Mouse (Mus musculus): ENCODE measurements around the gene Ubxn6.
A peak's percentile ranks its signal among the peaks of the same experiment; 100 is the strongest.
"Not testable (repeated sequence)": the region's sequence is repeated elsewhere in the genome, so short reads cannot be mapped to it uniquely, and the experiment has no call there.

Gene Ubxn6

DNA sequence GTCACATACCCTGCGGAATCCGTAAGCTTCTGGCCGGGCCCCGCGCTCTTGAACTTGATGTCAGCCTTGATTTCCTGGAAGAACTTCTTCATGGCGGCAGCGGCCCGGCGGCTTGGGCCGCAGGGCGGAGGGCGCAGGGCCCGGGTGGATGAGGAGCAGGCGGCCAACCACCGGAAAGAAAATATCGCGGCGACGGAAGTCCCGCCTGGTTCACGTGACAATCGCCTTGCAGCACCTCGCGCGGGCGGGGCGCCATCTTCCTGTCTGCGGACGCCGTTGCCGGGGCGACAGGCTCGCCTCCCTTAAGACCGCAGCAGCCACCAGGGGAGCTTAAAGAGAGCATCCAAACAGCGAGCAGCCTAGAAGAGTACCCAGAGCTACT lies at the start of gene Ubxn6:
TSS of gene Ubxn6 (minus strand) at position 202 of the 382 bp plus-strand sequence.
- peak; percentile 96 for DNase-seq

DNA sequence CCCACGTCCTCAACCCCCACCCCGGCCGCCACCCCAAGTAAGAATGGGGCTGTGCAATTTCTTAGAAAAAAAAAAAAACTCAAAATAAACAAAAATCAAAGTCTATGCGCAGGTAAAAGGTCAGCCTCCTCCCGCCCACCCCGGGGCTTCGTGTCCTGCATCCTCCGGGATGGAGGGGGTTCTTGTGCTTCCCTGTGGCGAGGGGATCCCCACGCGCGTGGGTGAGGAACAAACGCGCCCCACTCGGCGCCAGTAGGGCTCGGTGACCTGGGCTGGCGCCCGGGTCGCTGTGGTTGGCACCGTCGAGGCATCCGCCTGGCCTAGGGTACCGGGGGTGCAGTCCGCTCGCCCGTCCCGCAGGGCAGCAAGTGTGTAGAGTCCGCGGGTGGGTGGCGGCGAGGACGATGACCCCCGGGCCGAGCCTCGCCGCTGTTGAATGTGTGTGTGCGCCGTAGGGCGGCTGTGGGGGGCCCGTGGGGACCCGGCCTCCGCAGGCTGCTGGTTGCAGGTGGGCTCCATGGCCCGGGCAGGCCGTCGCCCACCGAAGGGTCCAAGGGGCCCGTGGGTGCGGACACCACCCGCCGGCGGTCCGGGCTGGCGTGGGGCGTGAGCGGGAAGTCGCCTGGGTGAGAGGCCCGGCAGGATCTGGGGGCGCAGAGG lies 49.0 kb upstream of the Ubxn6 start:
- DNase-seq = no peak

DNA sequence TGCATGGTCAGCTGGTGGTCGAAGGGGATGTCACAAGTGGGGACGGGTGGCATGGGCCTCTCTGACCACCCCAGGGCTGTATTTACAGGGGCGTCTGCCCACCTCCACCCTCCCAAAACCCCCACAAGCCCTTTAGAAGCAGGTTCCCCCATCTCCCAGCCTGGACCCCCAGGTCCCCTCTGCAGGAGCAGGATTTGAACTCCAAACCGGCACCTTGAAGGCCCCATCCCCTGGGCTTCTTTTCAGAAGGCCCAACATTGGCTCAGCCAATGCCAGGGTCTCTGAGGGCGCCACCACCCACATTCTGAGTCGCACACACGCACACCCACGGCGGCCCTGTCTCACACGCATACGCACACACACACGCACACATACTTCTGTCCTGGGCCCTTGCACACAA lies 48.3 kb upstream of the Ubxn6 start:
- no peak for DNase-seq

DNA sequence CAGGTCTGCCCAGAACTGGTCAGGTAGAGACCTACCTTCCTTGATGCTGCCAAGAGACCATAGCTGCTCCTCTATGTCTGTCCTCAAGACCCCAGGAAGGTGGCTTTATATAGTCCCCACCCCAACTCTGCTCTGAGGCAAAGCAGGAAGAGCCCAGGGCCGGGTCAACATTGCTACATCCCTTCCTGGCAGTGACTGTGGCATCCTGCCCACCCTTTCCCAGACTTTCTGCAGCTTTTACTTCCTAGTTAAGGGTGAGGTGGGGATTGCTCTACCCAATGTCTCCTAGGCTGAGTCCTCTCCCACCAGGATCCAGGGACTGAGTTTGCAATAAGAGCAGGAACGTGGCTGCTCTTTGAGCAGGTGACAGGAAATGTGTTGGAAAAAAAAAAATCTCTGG lies 47.0 kb upstream of the Ubxn6 start, which contains the start of gene Lrg1:
TSS of gene Lrg1 (minus strand) at position 176 of the 400 bp plus-strand sequence.
- DNase-seq = no peak

DNA sequence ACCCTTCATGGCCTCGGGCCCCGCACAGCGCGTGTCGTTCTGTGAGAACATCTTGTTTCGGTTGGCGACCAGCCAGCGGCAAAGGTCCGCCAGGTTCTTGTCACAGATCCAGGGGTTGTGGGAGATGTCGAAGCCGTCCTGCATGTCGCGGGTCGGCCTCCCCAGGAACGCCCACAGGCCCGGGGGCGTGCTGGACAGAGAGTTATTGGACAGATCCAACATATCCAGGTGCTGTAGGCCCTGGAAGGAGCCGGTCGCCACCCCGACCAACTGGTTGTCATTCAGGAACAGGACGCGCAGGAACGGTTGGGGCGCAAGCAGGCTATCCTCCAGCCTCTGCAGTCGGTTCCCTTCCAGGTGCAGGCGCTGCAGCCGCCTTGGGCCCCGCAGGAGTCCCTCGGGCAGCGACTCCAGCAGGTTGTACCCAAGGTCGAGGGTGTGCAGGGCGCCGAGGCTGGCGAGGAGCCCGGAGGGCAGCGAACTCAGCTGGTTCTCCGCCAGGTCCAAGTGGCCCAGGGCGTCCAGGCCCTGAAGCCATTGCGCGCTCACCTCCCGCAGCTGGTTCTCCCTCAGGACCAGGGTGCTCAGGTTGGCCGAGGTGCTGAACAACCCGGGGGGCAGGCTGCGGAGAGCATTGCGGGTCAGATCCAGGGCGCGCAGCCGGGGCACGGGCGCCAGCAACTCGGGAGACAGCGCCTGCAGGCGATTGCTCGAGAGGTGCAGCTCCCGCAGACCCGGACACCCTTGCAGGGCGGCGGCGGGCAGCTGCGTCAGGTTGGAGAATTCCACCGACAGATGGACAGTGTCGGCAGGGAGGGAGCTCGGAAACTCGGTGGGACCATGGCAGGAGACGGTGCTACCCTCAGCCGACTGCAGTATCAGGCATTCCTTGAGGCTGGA lies 45.4 kb upstream of the Ubxn6 start:
- peak; percentile 87 for DNase-seq

DNA sequence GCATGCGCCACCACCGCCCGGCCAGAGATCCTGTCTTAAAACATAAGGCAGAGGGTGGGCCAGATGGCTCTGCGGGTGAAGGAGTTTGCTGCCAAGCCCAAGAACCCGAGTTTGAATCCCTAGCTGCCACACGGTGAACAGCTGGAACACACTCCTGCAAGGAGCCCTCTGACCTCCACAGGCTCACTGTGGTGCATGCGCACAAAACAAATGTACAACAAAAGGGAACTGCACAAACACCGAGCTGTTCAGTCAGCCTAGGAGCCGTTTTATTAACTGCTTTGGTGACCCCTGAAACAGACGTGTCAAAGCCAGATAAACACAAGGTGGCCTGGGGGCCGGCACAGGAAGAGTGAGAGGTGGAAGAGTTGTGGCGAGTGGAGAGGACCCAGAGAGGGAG lies 44.6 kb upstream of the Ubxn6 start:
- no peak for DNase-seq

DNA sequence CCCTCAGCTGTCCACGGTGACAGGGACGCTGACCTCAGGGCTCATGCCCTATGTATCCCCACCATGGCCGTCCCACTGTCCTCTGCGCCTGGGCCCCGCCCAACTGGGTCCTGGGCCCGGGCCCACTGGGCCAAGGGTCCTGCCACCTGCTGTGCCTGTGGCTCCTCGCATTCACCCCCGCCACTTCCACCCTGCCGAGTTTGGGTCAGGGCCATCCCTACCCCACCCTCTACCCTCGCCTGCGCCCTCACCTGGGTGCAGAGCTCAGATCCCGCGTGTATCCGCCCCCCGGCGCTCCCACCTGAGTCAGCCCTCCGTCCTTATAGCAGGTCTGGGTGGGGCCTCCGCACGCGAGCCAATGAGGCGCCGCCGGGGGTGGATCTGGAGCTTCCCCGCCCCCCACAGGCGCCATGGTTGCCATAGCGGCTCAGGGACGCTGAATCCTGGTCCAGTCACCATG lies 42.5 kb upstream of the Ubxn6 start, which contains the start of gene Plin5:
TSS of gene Plin5 (minus strand) at position 346 of the 460 bp plus-strand sequence.
- peak; percentile 78 for DNase-seq

DNA sequence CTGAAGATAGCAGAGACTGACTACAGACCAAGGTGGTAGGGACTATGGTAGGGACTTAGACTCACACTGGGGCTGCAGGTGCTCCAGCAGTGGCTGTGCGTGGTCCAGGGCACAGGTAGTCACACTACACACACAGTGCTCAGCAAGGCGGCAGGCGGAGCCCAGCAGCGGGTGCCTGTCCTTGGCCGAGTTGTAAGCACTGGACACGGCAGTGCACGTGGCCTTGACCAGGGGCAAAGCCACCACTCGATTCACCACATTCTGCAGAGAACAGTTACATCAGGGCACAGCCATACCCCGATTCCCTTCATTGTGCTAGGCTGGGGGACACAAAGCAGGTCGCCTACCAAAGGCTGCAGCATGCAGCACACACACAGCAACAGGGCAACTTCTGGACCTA lies 41.4 kb upstream of the Ubxn6 start:
- no peak for DNase-seq

DNA sequence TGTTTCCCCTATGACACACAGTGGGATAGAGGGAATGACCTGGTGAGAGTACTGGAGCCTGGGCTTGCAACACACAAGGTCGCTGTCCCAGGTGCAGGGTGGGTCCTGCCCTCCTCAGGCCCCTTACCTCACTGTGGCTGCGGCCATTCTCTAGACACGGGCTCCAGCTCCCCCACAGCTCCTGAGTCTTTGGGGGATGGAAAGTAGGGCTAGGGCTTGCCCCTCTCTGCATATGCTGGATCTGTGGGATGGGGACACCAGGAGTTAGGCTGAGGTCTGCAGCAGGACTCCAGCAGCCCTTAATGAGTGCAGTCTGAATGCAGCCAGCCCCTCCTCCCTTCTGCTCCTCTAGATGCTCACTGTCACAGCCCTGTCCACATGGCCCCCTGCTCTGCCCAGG lies 37.9 kb upstream of the Ubxn6 start:
- no peak for DNase-seq

DNA sequence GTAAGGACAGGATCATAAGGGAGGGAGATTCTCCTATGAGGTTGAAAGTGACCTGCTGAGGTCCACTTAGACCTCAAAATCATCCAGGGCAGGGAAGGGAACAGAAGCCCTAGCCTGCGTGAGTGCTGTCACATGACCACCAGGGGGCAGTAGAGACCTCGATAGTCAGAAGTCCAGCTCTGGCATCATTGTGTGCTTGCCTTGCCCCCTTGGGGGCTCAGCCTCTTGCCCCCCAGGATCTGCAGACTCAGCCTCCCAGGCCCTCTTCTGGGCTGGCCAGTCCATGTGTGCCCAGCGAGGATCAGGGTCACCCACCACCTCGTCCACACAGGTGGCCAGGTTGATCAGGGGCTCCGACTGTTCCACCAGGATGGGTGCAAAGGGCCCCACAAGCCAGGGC lies 37.0 kb upstream of the Ubxn6 start:
- DNase-seq = peak; percentile 45

DNA sequence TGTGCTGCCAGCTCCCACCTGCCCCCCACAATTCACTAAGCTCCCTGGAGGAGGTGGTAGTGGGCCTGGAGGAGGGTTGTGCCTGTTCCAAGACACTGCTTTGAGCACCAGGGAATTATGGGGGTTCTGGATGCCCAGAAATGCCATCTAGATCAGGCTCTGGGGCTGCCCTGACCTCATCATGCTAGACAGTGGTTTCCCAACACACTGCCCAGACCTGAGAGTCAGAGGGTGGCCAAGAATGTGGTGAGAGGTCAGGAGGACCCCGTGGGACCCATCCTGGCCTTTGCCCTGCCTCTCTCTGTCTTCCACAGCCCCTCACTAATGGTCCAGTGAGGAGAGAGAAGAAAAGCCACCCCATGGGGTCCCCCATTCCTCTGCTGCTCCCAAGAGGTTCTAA lies 36.2 kb upstream of the Ubxn6 start:
- no peak for DNase-seq

DNA sequence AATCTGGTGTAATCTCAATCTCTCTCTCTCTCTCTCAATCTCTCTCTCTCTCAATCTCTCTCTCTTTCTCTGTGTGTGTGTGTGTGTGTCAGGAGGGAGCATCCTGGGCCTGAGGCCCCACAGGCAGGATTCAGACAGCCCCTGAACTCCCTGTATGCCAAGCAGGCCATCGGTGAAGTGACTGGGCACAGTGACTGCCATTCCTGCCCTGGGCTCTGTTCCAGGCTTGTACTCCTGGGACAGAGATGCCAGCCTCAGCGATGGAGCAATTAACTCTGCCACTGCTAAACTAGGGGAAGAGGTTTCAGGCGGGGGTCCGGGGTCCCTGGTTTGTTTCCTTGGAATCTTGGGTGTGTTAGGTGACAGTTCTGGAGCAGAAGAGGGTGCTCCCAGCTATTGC lies 35.7 kb upstream of the Ubxn6 start:
- DNase-seq = no peak

DNA sequence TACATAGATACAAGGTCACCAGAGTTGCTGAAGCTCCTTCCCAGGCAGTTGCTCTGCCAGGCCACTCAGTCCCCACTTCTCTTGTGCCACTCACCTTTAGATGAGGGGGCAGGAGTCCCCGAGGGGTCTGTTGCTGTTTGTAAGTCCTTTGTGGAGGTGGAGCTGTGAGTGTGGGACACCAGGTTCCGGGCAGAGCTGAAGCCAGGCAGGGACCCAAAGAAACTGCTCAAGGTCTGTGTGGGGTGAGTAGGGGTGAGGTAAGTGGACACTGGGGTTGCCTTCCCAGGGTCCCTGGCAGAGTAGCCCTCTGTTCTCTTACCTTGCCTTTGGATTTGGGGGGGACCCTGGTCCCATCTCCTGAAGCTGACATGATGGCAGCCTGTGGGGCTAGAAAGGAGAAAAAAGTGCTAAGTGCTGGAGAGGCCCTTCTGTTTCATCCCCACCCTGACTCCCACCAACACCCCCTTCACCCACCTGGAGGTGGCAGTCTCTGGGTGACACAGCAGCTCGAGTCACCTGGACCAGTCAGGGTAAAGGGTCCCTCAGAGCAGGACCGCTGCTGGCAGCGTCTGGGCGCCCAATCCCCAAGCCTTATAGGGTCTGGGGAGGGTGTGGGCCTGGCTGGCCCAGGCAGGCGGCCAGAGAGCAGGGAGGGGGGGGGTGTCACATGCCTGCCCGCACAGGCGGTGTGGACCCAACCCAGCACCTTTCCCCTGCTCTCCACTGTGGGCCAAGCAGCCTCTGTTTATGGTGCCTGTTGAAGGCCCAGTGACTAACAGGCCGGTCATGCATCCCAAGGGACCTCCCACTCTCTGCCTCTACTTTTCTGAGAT lies 34.6 kb upstream of the Ubxn6 start, which contains the start of gene Plin4:
TSS of gene Plin4 (minus strand) at position 585 of the 833 bp plus-strand sequence.
- no peak for DNase-seq

DNA sequence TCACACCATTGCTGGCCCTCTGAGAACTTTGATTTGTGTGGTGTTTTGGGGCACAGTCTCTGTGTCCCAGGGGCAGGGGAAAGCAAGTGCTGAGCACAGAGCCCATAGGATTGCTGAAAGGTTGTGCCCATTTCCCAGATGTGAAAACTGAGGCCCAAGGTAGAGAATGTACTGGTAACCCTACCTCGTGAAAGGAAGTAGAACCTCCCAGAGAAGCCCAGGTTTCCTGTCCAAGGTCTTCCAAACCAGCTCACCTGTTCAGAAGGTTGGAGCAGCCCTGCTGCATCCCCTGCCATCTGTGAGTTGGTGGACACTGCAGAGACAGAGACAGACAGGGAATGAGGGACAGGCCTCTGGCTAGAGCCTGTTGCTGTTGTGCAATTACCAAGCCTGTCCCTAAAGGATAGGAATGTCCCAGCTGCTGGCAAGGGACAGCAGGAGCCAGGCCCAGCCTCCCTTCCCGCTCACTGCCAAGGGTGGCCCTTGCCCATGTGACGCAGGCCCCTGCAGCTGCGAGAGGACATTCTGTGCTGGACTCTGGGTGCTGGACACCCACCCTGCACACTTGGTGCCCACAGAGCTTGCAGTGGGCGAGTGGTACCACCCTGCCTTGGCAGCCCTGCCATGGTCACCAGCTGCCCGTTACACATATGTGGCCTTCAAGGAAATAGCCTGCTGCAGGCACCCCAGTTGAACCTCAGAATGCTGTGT lies 33.7 kb upstream of the Ubxn6 start:
- DNase-seq = no peak

DNA sequence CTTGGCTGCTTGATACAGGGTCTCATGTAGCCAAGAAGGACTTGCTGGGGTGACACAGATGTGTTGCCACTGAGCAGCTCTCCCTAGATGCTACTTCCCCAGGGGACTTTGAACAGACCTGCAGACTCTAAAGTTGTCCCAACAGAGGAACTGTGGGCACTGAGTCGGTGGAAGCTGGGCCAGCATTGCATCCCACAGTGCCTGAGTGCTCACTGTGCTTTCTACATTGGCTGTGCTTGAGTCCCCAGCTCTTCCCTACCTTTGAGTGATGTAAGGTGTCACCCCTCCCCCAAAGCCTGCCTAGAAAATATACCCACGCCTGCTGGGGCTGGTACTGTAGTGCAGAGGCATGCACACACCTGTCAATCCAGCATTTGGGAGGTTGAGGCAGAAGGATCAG lies 32.9 kb upstream of the Ubxn6 start:
- DNase-seq = no peak

DNA sequence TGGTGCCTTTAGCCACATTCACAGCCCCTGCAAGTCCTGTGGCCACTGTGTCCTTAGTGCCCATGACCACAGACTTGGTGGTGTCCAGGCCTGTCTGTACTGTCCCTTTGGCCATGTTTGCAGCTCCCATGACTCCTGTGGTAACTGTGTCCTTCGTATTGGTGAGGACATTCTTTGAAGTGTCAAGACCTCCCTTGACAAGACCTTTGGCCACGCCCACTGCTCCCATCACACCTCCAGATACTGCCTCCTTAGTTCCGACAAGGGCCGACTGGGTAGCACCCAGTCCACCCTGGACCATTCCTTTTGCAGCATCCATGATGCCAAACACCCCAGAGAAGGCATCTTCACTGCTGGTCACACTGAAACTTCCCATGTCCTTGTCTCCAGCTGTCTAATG lies 32.2 kb upstream of the Ubxn6 start:
- no peak for DNase-seq

DNA sequence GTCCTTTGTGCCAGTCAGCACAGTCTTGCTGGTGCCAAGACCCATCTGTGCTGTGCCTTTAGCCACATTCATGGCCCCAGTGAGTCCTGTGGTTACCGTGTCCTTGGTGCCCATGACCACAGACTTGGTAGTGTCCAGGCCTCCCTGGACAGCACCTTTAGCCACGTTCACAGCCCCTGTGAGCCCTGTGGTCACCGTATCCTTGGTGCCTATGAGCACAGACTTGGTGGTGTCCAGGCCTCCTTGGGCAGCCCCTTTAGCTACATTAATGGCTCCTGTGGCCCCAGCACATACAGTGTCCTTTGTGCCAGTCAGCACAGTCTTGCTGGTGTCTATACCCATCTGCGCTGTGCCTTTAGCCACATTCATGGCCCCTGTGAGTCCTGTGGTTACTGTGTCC lies 31.6 kb upstream of the Ubxn6 start:
- not testable (repeated sequence) for DNase-seq

DNA sequence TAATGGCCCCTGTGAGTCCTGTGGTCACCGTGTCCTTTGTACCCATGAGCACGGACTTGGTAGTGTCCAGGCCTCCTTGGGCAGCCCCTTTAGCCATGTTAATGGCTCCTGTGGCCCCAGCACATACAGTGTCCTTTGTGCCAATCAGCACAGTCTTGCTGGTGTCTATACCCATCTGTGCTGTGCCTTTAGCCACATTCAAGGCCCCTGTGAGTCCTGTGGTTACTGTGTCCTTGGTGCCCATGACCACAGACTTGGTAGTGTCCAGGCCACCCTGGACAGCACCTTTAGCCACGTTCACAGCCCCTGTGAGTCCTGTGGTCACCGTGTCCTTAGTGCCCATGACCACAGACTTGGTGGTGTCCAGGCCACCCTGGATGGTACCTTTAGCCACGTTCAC lies 30.0 kb upstream of the Ubxn6 start:
- DNase-seq = not testable (repeated sequence)

DNA sequence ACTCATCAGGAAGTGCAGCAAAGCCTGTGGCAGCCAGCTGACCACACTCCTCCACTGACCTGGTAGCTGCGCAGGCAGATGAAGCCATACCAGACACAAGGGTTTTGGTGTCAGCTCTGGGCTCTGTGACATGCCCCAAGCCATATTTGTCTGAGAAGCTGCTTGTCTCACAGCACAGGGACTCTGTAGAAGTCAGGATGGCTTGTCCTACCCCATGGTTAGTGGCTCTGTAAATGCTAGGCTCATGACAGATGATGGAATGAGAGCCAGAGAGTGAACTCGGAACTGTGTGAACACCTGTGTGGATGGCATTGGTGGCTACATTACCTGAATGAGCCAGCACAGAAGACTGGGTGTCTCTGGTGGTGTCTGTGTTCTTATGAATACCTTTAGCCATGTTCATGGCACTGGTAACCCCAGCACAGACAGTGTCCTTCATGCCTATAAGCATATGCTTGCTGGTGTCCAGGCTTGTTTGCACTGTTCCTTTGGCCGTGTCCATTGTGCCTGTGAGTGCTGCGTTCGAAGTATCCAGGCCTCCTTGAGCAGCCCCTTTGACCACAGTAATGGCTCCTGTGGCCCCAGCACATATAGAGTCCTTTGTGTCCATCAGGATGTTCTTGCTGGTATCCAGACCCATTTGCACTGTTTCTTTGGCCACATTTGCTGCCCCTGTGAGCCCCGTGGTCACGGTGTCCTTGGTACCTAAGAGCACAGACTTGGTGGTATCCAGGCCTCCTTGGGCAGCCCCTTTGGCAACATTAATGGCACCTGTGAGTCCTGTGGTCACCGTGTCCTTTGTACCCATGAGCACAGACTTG lies 28.8 kb upstream of the Ubxn6 start:
- no peak for DNase-seq

DNA sequence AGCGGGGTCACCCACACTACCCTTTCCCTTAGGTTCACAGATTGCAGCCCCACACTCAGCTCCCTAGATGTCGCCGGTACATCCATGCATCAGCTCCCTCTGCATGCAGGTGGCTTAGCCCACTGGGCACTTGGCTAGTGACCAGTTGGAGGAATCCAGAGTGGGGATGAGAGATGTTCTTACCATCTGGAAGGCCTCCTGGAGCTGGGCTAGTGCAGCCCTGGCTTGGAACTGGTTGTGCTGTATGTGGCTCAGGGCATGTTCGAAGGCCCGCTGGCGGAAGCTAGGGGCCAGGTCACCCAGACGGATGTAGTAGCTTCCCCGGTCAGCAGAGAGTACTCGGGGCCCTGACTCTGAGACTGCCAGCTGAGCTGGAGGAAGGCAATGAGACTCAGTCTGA lies 28.1 kb upstream of the Ubxn6 start:
- DNase-seq = no peak

DNA sequence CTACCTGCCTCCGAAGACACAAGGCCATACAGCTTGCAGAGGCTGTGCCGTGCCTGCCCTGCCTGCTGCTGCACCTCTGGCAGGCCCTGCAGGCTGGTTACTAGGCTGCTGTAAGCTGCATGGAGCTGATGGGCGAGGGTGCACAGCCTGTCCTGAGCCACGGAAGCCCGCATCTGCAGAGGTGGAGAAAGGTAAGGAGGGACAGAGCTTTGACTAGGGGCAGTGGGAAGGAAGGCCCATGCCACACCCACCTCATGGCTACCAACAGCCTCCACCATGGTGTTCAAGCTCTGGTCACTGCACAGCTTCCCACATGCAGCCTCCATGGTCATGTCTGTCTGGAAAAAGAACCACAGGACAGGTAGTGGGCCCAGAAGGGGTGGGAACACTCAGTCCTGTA lies 27.3 kb upstream of the Ubxn6 start:
- DNase-seq = no peak

DNA sequence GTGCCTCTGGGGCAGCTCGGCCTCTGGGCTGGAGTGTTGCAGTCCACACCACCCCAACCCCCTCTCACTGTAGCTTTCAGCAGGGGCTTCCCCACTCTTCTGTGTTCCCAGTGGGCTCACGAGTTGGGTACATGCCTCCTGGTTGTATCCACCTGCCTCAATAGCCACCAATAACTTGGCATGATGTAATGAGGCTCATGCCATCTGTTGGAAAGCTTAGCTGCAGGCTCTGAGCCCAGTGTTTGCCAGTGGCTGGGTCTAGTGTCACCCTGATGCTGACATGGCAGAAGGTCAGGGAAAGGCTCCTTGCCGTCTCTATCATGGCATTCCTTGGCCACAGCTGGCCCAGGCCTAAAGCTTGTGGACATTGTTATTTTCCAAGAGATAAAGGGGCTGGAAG lies 26.0 kb upstream of the Ubxn6 start:
- DNase-seq = no peak
